Mouse (Mus musculus) liver, adult 2 months (tissue): ENCODE data around the gene Ankrd12. TPM values are rescaled to one million over a fixed set of nuclear protein-coding genes. Genes with fewer than 3 reads are reported as not detected.

Experiments
- DNase-seq: peaks from one replicate; pipeline ENCODE4 v3.0.0-alpha.2; 2011; ENCODE audit warnings: low read depth, low spot score; ENCODE audit errors: extremely low read depth
- H3K27ac ChIP-seq: fragments of 200-500 bp; replicated peaks from 2 replicates; pipeline ENCODE4 v1.5.1; 2012; ENCODE audit warnings: low read depth, mild to moderate bottlenecking, control low read depth, inconsistent platforms, low read length; ENCODE audit not compliant: insufficient read depth
- H3K27me3 ChIP-seq: fragments of 200-500 bp; 2 replicates; pipeline ENCODE4 v1.6.1; 2012; ENCODE audit warnings: mild to moderate bottlenecking, moderate library complexity, low read length, inconsistent platforms; ENCODE audit not compliant: control insufficient read depth, insufficient read depth
- H3K36me3 ChIP-seq: fragments of 200-500 bp; 2 replicates; pipeline ENCODE4 v1.6.1; 2012; ENCODE audit warnings: low read length, inconsistent platforms; ENCODE audit not compliant: control insufficient read depth, insufficient read depth
- H3K4me1 ChIP-seq: fragments of 200-500 bp; 2 replicates; pipeline ENCODE4 v1.6.1; 2011; ENCODE audit warnings: low read length; ENCODE audit not compliant: control insufficient read depth, insufficient read depth
- H3K4me3 ChIP-seq: fragments of 200-500 bp; 2 replicates; pipeline ENCODE4 v1.5.1; 2011; ENCODE audit warnings: low read depth, mild to moderate bottlenecking, control low read depth, low read length, moderate library complexity; ENCODE audit not compliant: insufficient read depth
- H3K79me2 ChIP-seq: fragments of 200-500 bp; 2 replicates; pipeline ENCODE4 v1.6.1; 2012; ENCODE audit warnings: inconsistent platforms, mild to moderate bottlenecking, low read length, moderate library complexity; ENCODE audit not compliant: control insufficient read depth, insufficient read depth
- H3K9ac ChIP-seq: fragments of 200-500 bp; 2 replicates; pipeline ENCODE4 v1.6.1; 2012; ENCODE audit warnings: low read depth, mild to moderate bottlenecking, control low read depth, inconsistent platforms, low read length
- CTCF ChIP-seq: fragments of 200-500 bp; IDR thresholded peaks from 2 replicates; pipeline ENCODE4 v1.5.1; 2011; ENCODE audit warnings: low read depth, low read length, control low read depth
- POLR2A ChIP-seq: fragments of 200-500 bp; IDR thresholded peaks from 2 replicates; pipeline ENCODE4 v1.6.1; 2011; ENCODE audit warnings: low read length, control low read depth; ENCODE audit not compliant: insufficient read depth; ENCODE audit errors: extremely low read depth
- WGBS: fragments of 180-500 bp; shearing (Covaris S2); methylation state at CpG from one replicate; pipeline ENCODE4 v1.1.7; 2018; 5-methylcytosine and 5-hydroxymethylcytosine counted together
- polyA plus RNA-seq: library from polyadenylated mRNA; depleted of rRNA; stranded (reverse); fragments of >200 nt; gene quantifications from 2 replicates; pipeline ENCODE4 v1.2.3, GENCODE M21; 2012
- total RNA-seq: library from RNA; depleted of rRNA; stranded (reverse); fragments of >200 nt; gene quantifications from 2 replicates; pipeline ENCODE4 v1.2.3, GENCODE M21; 2014

Gene Ankrd12
- total and polyA plus RNA-seq, 2 experiments = 0.87 to 10.3 TPM

DNA sequence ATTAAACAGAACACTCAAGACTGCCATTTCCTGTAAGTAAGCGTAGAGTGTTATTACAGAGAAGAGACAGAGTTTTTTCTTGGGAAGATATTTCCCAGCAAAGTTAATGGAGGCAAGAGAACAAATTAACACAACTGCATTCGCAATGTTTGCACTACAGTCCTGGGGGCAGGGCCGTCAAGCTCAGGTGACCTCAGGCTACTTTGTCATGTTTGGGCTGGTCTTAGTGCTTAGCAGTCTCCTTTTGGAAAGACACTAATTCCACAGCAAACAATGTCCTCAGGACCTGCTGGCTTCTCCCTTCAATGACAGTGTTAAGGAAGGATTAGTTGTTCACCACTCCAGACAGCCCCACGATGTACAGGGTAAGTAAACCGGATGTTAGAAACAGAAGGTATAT is 35.9 kb downstream of the Ankrd12 start:
- peak; percentile 13 for DNase-seq
- Histone ChIP-seq H3K9ac (no peak overlapping the region), H3K4me3 (no peak overlapping the region), H3K36me3 (peaks cover 4% of the 10 kb centered on the region; the same call in 1 of the 2 replicates), H3K27me3 (no peaks in the 10 kb centered on the region), H3K27ac (no peak overlapping the region), H3K4me1 (peaks cover 2% of the 10 kb centered on the region; the same call in 1 of the 2 replicates), H3K79me2 (no peaks in the 10 kb centered on the region)
- 53% methylated on average over 5 of the region's 5 CpGs for WGBS
- TF ChIP-seq CTCF (no peak), POLR2A (no peak)

DNA sequence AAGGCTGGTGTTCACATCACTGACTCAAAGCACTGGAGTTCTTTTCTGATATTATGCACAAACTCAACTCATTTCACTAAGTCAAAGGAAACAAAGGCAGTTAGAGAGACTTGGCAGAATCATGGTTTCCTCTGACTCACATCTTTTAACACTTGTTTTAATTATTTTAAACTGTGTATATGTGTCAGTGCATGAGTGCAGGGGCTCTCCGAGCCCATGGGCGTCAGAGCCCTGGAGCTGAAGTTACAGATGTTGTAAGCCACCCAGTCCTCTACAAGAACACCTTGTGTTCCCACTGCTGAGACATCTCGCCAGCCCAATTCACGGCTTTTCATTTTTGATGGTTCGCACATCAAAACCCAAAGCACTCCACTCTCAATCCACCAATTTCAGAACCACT is 43.6 kb downstream of the Ankrd12 start:
- H3K4me3 ChIP-seq = no peak overlapping the region
- H3K36me3 ChIP-seq = peaks cover 4% of the 10 kb centered on the region; the same call in 1 of the 2 replicates
- no peak for TF ChIP-seq POLR2A
- no peak for DNase-seq
- H3K4me1 ChIP-seq = no peaks in the 10 kb centered on the region
- no peak overlapping the region for H3K9ac ChIP-seq
- WGBS = 95% methylated on average over 5 of the region's 5 CpGs
- no peaks in the 10 kb centered on the region for H3K79me2 ChIP-seq
- no peaks in the 10 kb centered on the region for H3K27me3 ChIP-seq
- no peak overlapping the region for H3K27ac ChIP-seq

DNA sequence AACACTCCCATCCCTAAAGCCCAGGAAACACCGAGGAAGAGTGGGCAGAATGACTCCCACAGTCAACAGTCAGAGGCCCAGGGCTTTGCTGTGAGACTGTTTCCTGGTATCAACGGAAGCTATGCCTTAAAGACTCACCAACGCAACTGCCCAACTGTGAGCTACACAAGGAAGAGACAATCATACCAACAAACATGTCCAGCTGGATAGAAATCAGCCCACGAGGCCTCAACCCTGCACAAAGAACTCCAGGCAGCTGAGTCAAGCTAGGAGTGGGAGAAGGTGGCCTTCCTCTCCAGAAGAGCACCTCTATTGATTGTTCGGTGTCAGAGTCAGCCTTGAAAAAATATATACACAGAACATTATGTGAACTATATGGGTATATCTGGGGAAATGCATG is 44.9 kb downstream of the Ankrd12 start:
- DNase-seq = no peak
- Histone ChIP-seq H3K79me2 (no peaks in the 10 kb centered on the region), H3K27ac (no peak overlapping the region), H3K4me3 (no peak overlapping the region), H3K4me1 (no peaks in the 10 kb centered on the region), H3K9ac (no peak overlapping the region), H3K27me3 (no peaks in the 10 kb centered on the region), H3K36me3 (peaks cover 4% of the 10 kb centered on the region; the same call in 1 of the 2 replicates)
- TF ChIP-seq POLR2A (no peak), CTCF (no peak)
- WGBS = 93% methylated on average over 5 of the region's 5 CpGs

DNA sequence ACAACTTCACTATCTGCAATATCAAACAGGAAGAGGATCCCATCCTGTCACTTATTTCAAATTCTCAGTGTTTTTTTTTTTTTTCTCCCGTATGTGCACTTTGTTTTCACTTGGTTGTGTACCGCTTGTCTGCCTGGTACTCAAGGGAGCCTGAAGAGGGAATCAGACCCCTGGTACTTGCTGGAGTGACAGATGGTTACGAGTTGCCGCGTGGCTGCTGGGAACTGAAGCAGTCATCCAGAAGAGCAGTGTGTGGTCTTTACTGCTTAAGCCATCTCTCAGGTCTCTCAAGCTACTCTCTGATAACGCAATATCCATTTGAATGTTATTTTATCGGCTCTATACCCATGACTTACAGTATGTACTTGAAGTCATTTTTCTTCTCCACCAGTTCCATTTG is 52.7 kb downstream of the Ankrd12 start:
- TF ChIP-seq CTCF (no peak), POLR2A (no peak)
- no peak overlapping the region for H3K4me3 ChIP-seq
- H3K4me1 ChIP-seq = no peaks in the 10 kb centered on the region
- 96% methylated on average over 7 of the region's 7 CpGs for WGBS
- H3K79me2 ChIP-seq = no peaks in the 10 kb centered on the region
- no peaks in the 10 kb centered on the region for H3K27me3 ChIP-seq
- peaks cover 12% of the 10 kb centered on the region; the same call in 1 of the 2 replicates for H3K36me3 ChIP-seq
- H3K9ac ChIP-seq = no peak overlapping the region
- no peak overlapping the region for H3K27ac ChIP-seq
- DNase-seq = no peak

DNA sequence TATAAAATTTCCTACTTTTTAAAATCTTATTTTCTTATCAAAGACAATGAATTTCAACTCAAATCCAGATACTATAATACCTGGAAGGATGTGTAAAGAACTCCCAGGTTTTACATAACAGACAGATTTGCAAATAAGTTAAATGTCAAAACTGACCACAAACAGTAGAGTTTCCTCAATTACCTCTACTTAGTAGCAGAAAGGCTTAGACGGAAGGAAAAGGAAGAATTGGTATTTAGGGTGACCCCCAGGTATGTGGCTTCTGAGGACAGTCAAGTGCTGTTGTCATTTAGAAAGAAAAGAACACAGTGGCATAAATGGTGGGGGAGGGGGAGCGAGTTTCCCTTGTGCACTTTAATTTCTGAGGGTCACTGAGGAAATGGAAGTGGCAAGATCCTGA is 65.1 kb downstream of the Ankrd12 start:
- 73% methylated on average over 2 of the region's 2 CpGs for WGBS
- DNase-seq = no peak
- no peaks in the 10 kb centered on the region for H3K36me3 ChIP-seq
- H3K27ac ChIP-seq = no peak overlapping the region
- H3K4me1 ChIP-seq = no peaks in the 10 kb centered on the region
- H3K4me3 ChIP-seq = no peak overlapping the region
- no peak overlapping the region for H3K9ac ChIP-seq
- no peaks in the 10 kb centered on the region for H3K79me2 ChIP-seq
- TF ChIP-seq POLR2A (no peak), CTCF (no peak)
- H3K27me3 ChIP-seq = no peaks in the 10 kb centered on the region

GRCm38 (mm10) chr17:66007892-66008291 is 69.0 kb downstream of the Ankrd12 start:
- DNase-seq = peak; percentile 24
- no peaks in the 10 kb centered on the region for H3K36me3 ChIP-seq
- no peaks in the 10 kb centered on the region for H3K4me1 ChIP-seq
- TF ChIP-seq CTCF (no peak), POLR2A (no peak)
- no peak overlapping the region for H3K27ac ChIP-seq
- no peaks in the 10 kb centered on the region for H3K27me3 ChIP-seq
- WGBS = 42% methylated on average over 5 of the region's 5 CpGs
- no peaks in the 10 kb centered on the region for H3K79me2 ChIP-seq
- H3K9ac ChIP-seq = no peak overlapping the region
- no peak overlapping the region for H3K4me3 ChIP-seq
